Mouse (Mus musculus) urinary bladder, adult 2 months (tissue): Measurements from ENCODE around the gene Nucb1. TPM values are rescaled to one million over a fixed set of nuclear protein-coding genes. Genes with fewer than 3 reads are reported as not detected.
"Not testable (repeated sequence)": the region's sequence is repeated elsewhere in the genome, so short reads cannot be mapped to it uniquely, and the experiment has no call there.

Source experiments
- DNase-seq: peaks from one replicate; pipeline ENCODE4 v3.0.0; 2022; ENCODE audit warnings: low spot score
- polyA plus RNA-seq: library from polyadenylated mRNA; depleted of rRNA; stranded (reverse); fragments of >200 nt; gene quantifications from 2 replicates; pipeline ENCODE4 v1.2.3, GENCODE M21; 2012; rRNA removed

Nucb1 gene
- polyA plus RNA-seq = 225 and 264 TPM in 2 replicates

DNA sequence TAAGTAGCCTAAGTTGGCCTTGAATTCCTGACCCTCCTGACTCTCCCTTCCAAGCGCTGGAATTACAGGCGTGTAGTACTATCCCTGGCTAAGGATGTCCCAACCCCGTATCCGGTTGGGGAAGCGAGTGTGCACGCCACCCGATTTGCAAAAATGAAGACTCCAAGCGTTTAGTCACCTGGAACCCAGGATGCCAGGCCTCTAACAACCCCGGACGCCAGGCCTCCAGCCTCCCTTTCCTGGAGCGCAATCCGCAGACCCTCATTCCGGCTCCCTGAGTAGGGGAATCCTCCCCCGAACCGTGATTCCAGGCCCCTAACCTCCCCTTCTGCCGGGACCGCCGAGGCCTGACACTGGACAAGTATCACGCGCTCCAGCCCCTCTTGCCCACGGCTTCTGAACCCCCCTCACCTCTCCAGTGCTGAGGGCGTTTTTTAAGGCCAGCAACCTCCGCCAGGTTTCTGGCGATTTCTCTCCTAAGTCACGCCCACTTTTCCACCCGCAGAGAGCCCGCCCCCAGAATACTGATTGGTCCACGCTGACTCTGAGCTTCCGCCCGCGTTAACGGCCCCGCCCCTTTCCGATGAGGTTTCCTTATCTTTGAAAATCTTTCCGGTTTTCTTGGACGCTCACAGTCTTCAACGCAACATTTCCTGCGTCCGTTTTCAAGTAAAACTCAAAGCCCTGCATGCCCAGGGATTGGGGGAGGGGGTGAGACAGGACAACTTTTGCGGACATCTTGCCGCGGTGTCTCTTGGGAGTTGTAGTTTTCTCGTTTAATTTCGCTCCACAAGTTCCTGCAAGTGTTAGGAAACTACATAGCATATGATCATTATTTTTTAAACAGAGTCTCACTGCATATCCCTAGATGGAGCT lies at the start of gene Nucb1:
Gene Nucb1 (minus strand): TSS at position 495 of the 876 bp plus-strand sequence.
- peak; percentile 81 for DNase-seq

DNA sequence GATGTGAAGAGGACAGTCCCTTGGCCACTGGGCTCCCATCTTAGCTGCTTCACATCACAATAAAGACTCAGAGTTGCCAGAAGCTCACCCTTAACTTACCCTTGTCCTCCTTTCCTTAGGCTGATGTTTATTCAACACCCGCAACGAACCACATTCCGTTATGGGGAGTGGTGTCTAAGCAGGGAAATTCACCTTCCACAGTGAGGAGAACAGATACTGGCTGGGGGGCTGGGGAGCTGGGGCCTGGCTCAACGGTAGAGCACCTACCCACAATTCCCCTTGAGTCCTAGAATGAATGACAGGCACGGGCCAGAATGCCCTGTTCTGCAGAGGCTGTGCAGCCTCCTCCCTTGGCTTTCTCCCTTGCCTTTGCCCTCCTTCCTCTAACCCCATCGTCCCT lies 48.7 kb upstream of the Nucb1 start:
- DNase-seq = no peak

DNA sequence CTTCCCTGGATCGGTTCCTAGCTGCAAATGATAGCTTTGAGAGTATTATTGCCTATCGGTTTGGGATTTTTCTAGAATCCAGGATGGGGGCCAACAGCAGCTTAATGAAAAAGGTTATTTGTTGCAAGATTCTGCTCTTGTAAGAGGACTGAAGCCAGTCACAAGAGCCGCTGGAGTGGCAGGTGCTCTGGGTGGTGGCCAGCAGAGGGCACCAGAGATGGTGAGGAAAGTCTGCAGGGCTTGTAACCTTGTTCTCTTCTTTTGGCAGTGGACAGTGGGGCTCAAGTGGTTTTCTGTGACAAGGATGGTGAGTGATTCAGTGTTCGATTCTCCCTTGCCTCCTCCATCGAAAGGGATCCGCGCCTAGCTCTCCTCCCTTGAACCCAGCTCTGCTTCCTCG lies 45.6 kb upstream of the Nucb1 start:
- no peak for DNase-seq

DNA sequence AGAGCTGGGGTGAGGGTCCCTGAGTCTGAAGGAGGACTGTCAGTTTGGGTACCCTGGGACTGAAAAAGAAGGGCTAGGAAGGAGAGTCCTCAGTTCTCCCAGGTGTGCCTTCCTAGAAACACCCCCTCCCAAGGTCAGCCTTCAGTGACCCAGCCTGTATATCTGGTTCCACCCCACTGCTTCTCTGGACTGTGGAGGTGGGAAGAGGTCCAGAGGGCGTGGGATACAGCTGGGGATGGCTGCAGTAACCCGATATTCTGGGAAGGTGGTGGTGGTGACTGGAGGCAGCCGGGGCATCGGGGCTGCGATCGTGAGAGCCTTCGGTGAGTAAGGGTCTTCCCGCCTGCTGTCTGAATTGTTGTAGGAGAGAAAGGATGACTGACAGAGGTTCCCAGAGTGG lies 44.5 kb upstream of the Nucb1 start, which contains the start of gene Hsd17b14:
Gene Hsd17b14 (plus strand): TSS at position 150 of the 400 bp plus-strand sequence.
- no peak for DNase-seq

DNA sequence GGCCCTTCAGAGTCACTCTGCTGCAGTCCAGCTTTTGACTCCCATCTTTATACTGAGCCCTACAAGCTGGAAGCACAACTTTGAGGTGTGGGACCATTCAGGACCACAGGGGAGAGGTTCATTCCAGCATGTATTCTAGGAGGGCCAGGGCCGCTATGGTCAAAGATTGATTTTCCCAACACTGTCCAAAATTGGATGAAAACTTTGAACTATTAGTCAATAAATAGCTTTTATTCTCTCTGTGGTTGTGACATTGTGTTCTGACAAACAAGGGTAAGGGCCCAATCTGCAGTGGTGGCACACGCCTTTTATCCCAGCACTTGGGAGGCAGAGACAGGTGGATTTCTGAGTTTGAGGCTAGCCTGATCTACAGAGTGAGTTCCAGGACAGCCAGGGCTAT lies 43.8 kb upstream of the Nucb1 start:
- DNase-seq = no peak

DNA sequence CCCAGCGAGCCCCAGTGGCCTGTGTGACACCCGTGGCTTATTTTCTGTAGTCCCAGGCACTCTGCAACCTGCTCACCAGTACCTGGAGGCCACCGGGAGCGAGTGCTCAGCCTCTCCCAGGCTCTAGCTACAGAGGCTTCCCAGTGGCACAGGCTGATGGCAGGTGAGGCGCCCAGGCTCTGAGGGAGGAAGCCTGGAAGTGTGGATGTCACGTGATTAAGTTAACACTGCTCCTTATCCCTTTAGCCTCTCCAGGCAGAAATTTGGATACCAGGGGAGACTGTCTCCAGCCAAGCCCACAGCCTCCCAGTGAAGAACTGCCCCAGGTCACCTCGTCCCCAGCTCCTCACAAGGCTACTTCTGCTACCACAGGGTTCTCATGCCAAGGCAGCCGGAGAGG lies 43.3 kb upstream of the Nucb1 start:
- no peak for DNase-seq

DNA sequence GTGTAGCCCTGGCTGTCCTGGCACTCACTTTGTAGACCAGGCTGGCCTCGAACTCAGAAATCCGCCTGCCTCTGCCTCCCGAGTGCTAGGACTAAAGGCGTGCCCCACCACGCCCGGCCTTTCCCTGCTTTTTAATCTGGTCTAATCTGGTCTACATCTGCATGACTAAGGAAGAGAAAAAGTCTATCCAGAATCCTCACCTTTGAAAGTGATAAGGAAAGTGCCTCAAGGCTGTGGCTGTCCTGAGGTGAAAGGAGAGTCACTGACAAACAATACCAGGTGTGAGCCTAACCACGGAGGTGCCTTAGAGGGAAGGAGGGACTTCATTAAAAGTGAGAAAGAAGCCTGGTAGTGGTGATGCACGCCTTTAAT lies 41.3 kb upstream of the Nucb1 start:
- no peak for DNase-seq

DNA sequence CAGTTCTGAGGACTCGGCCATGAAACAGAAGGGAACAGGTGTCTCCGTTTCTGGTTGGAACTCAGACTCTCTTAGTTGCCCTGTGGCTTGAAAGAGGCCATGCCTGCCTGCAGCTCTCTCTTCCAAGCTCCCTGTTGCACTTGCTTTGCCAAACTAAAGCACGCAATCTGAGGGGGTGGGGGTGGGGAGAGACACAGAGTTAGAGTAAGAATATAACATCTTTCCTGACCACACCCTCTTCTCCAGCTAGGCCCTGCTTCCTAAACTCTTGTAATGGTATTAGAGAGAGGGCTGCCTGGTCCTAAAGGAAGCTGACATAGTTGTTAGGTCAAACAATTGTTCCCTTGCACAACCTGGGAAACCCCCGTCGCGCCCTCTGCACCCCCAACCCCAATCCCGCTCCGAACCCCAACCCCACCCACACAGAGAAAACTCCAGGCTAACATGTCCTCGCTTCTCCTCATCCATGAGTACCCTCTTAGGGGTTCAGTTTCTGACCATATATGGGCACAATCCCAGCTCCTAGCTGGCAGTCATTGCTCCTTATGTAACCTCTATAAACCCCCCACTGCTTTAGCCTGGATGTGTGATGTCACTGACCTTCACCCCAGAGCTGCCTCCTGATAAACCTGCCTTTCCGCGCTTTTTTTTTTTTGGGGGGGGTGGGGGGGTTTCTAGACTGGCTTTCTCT lies 40.8 kb upstream of the Nucb1 start:
- DNase-seq = no peak

DNA sequence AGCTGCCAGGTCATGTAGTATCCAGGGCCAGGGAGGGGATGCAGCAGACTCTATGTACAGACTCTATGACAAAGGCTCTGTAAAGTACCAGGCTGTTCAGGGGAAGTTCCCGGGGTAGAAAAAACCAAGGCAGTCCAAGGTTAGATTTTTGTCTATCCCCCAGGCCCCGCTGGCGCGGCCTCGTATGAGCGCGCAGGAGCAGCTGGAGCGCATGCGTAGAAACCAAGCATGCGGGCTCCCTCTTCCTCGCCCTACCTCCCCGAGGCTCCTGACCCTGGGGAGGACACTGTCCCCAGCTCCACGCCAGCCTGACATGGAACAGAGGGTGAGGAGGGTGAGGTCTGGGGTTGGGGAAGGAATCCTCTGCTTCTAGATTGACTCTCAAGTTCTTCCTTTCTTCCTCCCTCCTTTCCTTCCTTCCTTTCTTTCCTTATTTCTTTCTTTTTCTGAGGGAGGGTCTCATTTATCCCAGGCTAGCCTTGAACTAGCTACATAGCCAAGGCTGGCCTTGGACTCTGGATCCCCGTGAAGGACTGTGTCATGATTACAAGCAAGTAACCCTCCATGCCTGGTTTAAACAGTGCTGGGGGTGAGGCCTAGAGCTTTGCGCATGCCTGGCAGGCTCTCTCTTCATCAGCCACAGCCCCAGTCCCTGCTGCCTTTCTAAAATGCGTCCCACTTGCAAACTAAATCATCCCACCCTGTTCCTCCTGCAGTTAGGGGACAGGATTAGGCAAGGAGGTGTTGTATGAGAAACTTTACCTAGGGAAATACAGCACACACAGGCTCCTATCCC lies 39.6 kb upstream of the Nucb1 start:
- DNase-seq = no peak

DNA sequence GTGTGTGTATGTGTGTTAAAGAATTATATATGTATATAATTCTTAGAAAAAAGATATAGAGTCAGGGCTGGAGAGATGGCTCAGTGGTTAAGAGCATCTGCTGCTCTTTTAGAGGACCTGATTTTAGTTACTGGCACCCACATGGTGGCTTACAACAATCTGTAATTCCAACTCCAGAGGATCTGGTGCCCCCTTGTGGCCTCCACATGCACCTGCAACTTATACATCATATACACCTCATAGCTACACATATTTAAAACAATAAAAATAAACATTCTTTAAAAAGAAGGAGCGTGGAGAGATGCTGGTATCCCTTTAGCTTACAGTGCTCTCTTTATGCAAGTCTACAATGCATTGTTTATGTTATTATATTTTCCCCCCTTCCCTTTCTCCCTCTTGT lies 34.3 kb upstream of the Nucb1 start:
- DNase-seq = no peak

DNA sequence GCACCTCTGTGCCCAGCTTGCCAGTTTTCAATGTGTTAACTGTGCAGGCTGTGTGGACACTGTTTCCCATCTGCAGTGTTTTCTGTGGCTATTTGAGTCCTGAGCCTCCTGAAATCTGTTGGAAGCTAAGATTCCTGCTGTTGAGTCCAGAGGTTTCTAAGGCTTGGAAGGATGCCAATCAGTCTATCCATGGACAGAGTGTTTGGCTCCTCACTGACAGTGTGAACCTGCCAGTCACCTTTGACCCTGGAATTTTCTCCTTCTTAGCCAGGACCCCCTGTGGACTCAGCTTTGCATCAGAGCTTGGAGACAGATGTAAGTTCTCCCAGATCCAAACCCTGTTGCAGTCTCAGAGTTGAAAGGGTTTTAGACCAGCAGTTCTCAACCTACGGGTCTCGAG lies 30.0 kb upstream of the Nucb1 start:
- no peak for DNase-seq

DNA sequence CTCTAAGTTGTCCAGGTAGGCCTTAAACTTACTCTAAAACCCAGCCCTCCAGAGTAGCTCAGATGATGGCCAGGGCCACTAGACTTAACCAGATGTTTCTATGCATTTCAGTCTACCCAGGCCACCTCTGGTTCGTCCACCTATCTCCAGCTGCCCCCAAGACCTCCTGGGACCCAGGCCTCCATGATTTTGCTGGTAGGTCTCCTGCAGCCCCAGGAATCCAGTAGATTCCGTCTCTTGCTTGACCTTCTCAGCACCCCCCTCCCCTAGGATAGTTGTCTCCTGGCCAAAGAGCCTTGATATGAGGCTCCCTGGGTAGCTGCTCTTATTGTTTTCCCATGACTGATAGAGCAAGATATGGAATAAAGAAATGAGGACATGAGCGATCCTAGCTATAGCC lies 28.9 kb upstream of the Nucb1 start:
- no peak for DNase-seq

DNA sequence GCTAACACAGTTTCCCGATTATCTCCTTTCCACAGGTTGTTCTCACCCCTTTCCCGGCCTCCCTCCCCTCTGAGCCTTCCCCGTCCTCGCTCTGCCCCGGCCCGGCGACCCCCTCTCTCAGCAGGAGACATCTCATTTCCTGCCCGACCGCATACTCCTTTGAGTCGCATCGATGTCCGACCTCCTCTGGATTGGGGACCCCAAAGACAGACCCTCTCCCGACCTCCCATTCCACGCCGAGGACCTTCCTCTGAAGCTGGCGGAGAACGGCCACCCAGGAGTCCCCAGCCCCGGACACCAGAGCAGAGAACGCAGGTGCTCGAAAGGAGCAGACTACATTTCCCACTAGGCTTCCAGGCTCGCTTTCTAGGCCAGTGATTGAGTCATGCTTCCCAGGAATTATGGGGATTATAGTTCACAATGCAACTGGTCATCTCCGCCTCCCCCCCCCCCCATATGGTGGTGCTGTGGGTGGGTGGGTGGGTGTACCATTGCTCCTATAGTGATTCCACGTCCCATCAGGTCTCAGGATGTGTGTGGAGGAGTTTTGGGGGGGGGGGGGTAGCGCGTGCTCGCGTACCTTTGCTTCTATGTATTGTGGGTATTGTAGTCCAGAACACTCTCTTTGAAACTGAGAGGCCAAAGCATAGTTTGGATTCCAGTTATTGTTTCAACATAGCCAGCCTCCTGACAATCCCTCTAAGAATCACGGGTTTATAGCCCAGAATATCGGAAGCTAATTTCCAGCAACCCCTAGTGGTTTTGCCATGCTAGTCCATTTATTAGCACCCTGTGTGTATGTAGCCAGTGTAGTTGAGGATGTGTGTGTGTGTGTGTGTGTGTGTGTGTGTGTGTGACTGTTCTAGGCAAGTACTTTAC lies 28.2 kb upstream of the Nucb1 start:
- DNase-seq = no peak

DNA sequence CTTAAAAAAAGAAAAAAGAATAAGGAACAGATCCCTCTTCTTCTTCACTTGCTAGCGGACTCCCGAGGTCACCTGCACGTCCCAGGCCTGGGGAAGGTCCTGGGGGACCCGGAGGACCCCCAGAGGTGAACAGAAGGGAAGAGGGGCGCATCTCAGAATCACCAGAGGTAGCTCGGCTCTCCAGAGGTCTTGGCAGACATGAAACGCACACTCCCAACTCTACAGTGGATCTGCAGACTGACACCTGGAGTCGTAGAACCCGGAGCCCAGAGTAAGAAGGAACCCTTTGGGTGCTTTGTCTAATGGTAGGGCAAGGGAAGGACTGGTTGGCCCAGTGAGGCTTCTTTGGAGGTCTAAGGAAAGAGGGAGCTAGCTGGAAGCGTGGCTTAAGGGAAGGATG lies 27.4 kb upstream of the Nucb1 start:
- no peak for DNase-seq

DNA sequence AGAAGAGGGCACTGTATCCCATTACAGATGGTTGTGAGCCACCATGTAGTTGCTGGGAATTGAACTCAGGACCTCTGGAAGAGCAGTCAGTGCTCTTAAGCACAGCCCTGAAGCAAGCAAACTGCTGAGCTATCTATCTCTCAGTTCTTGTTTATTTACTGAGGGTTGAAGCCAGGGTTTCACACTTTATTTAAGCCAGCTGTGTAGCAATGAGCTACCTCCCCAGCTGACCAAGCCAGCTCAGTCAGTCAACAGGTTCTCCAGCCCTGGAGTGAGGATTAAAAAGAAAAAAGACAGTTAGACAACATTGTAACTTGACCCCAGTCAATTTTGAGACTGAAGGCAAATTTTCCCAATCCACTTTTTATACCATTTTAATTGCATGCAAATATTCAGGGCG lies 25.5 kb upstream of the Nucb1 start:
- DNase-seq = no peak

DNA sequence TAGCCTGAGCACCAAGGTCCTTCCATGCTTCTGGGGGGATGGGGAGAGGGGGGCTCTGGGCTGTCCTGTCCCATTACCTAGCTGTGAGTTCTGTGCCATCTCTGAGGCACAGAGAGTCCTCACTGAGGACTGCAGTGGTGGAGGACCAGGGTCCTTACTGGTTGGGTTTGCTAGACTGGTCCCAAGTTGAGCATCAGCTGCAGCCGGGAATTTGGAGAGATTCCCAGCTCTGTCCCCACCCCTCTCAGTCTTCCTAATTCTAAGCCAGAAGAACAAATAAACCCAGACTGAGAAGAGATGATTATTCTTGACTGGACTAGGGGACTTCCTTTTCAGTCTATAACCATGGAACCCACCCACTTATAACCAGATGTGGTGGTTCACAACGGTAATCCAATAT lies 20.4 kb upstream of the Nucb1 start:
- no peak for DNase-seq

DNA sequence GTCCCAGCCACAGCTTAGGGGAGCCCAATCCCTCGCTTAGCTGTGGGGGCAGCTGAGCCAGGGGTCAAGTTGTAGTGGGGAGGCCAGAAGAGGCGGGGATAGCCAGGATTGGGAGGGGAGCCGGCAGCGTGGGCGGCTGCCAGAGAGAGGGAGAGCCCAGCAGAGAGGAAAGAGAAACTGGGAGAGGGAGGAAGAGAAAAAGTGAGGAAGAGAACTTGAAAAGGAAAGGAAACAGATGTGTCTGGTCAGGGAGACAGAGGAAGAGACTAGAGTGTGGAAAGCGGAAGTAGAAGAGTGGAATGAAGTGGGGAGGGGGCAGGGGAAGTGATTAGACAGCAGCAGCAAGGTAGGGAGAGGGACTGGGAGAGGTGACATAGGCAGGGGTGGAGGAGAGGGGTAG lies 19.3 kb upstream of the Nucb1 start:
- no peak for DNase-seq

DNA sequence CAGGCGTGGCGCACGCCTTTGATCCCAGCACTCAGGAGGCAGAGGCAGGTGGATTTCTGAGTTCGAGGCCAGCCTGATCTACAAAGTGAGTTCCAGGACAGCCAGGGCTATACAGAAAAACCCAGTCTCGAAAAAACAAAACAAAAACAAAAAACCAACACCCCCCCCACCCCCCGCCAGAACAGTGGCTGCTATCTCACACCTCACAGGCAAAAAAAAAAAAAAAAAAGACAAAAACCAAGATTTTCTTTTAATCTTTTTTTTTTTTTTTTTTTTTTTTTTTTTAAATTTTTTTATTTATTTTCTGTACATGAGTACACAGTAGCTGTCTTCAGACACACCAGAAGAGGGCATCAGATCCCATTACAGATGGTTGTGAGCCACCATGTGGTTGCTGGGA lies 17.0 kb upstream of the Nucb1 start:
- DNase-seq = not testable (repeated sequence)

DNA sequence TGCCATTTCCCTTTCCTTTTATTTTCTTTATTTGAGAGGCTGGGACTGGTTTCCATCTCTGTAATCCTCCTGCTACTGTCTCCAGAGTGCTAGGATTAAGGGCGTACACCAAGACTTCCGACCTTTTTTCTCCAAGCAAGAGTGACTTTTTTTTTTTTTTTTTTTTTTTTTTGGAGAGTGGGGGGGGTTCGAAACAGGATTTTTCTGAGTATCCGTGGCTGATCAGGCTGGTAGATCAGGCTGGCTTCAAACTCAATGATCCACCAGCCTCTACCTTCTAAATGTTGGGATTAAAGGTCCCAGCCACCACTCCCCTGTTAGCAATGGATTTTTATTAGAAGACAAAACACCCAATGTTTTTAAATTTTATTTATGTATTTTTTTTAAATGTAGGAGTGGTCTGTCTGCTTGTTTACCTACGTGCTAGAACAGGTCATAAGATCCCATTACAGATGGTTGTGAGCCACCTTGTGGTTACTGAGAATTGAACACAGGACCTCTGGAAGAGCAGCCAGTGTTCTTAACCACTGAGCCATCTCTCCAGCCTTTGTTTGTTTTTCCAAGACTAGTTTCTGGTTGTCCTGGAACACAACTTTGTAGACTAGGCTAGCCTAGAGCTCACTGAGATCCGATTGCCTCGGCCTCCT lies 16.4 kb upstream of the Nucb1 start:
- DNase-seq = no peak

DNA sequence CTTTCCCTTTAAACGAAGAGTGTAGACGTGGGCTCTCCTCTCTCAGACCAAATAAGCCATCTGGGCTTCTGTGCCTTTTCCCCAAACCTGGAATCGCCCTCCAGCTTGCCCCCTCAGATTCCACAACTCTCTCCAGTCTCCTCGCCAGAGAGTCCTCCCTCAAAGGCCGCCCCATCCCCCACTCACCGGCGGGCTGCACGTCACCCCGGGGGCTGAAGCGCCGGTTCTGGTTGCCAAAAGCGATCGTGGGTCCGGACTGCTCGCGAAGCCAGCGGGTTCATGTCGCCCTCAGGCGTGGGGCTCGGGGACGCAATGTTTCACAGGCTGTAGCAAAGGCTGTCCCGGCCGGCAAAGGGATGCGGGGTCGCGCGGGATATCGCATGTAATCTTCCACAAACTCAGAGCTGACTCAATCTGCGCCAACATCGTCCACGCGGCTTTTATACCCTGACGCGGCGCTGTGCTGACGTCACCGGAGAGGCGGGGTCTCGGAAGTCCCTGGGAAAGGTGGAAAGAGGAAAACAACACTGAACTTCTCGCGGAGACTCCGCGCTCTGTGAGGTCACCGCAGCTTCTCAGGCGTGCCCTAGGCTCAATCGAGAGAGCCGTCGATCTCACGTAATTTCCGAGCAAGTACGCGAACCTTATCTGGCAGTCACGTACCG lies 15.7 kb upstream of the Nucb1 start, which contains the start of the genes Ppp1r15a and Plekha4:
Gene Ppp1r15a (minus strand): TSS at position 460 of the 665 bp plus-strand sequence.
Gene Plekha4 (plus strand): TSS at position 522 of the 665 bp plus-strand sequence.
- peak; percentile 95 for DNase-seq
